Mouse (Mus musculus) forebrain, embryonic 13.5 days (tissue): ENCODE measurements around the gene Mep1a. TPM values are rescaled to one million over a fixed set of nuclear protein-coding genes. Genes with fewer than 3 reads are reported as not detected.
"Not testable (repeated sequence)": the region's sequence is repeated elsewhere in the genome, so short reads cannot be mapped to it uniquely, and the experiment has no call there.

ENCODE experiments used
- ATAC-seq: fragments of 200-750 bp; cut with Nextera tagmentation; 2 replicates; pipeline ENCODE4 v1.8.0; 2017
- H3K27ac ChIP-seq: fragments of 300-500 bp; sonication (generic); 2 replicates; pipeline ENCODE4 v1.5.1; 2015; ENCODE audit warnings: inconsistent platforms, mild to moderate bottlenecking, moderate library complexity
- H3K27me3 ChIP-seq: fragments of 300-500 bp; sonication (generic); 2 replicates; pipeline ENCODE4 v1.6.1; 2015; ENCODE audit warnings: mild to moderate bottlenecking, inconsistent platforms
- H3K36me3 ChIP-seq: fragments of 300-500 bp; sonication (generic); 2 replicates; pipeline ENCODE4 v1.6.1; 2015; ENCODE audit warnings: mild to moderate bottlenecking, inconsistent platforms; ENCODE audit not compliant: poor library complexity, severe bottlenecking
- H3K4me1 ChIP-seq: fragments of 300-500 bp; sonication (generic); 2 replicates; pipeline ENCODE4 v1.6.1; 2015; ENCODE audit warnings: inconsistent platforms
- H3K4me2 ChIP-seq: fragments of 300-500 bp; sonication (generic); 2 replicates; pipeline ENCODE4 v1.6.1; 2015; ENCODE audit warnings: inconsistent platforms, mild to moderate bottlenecking, moderate library complexity
- H3K4me3 ChIP-seq: fragments of 300-500 bp; sonication (generic); 2 replicates; pipeline ENCODE4 v1.5.1; 2015; ENCODE audit warnings: mild to moderate bottlenecking, inconsistent platforms
- H3K9ac ChIP-seq: fragments of 300-500 bp; sonication (generic); 2 replicates; pipeline ENCODE4 v1.6.1; 2015; ENCODE audit warnings: mild to moderate bottlenecking, inconsistent platforms
- H3K9me3 ChIP-seq: fragments of 300-500 bp; sonication (generic); replicated peaks from 2 replicates; pipeline ENCODE4 v1.6.1; 2016; ENCODE audit warnings: inconsistent platforms
- WGBS: fragments of 180-500 bp; shearing (Covaris S2); methylation state at CpG from one replicate; pipeline ENCODE4 v1.1.7; 2015; 5-methylcytosine and 5-hydroxymethylcytosine counted together
- polyA plus RNA-seq: library from polyadenylated mRNA; unstranded; fragments of >200 nt; fragmentation: Nextera tagmentation; extraction: Ambion mirVana; gene quantifications from 2 replicates; pipeline ENCODE4 v1.2.1, GENCODE M21; 2015

Mep1a gene
- polyA plus RNA-seq, 1 experiment from 2014 or later: 0.05 TPM

DNA sequence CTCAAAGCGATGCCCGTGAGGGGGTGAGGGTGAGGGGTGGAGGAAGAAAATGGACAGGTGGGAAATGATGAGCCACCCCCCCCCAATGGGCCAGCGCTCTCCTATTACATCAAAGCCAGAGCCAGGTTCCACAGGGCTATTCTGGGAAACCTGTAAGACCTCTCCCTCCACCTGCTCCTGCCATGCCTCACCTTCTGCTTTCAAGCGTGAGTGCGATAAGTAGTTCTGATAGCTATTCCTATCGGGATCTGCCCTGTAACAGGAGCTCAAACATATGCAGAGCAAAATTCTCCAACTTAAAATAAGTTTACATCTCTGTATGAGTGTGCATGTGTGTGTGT is 2.0 kb upstream of the Mep1a start:
- Histone ChIP-seq H3K4me3 (no peak overlapping the region), H3K27ac (no peak overlapping the region), H3K4me2 (no peak overlapping the region), H3K27me3 (no peaks in the 10 kb centered on the region), H3K4me1 (no peaks in the 10 kb centered on the region), H3K9ac (no peak overlapping the region), H3K9me3 (no peaks in the 10 kb centered on the region), H3K36me3 (no peaks in the 10 kb centered on the region)
- 74% methylated on average over 6 of the region's 6 CpGs for WGBS
- no peak for ATAC-seq

DNA sequence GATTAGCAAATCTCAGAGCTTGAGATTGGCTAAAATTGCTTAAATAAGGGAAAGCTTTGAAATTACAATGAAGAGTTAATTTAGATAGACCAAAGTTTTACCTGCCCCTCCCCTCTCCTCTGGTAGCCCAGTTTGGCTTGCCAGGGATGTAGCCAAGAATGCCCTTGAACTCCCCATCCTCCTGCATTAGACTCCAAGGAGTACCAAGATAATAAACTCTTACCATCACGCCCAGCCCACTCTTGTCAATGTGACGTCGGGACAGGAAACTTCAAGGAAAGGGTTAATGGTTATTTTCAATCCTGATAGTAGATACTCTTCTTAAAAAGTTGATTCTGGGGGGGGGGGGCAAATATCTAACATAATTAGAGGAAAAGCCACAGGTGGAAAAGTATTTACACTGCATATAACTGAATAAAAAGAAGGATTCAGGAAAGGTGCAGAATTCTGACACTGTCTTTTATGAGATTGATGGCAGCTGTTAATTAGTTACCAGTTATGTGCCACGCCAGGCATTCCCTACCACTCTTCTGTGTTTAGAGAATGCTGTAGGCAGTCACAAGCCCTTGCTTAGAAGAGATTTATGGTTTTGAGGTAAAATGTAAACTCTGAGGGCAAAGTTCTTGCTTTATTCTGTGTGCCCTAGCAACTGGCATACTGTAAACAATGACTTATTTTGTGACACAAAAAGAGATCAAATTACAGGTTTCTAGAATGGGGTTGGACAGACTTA is 1.4 kb upstream of the Mep1a start:
- WGBS: 73% methylated on average over 4 of the region's 4 CpGs
- ATAC-seq: no peak
- no peaks in the 10 kb centered on the region for H3K36me3 ChIP-seq
- H3K4me2 ChIP-seq: no peak overlapping the region
- H3K27me3 ChIP-seq: no peaks in the 10 kb centered on the region
- H3K9ac ChIP-seq: no peak overlapping the region
- H3K9me3 ChIP-seq: no peaks in the 10 kb centered on the region
- no peaks in the 10 kb centered on the region for H3K4me1 ChIP-seq
- no peak overlapping the region for H3K4me3 ChIP-seq
- no peak overlapping the region for H3K27ac ChIP-seq

DNA sequence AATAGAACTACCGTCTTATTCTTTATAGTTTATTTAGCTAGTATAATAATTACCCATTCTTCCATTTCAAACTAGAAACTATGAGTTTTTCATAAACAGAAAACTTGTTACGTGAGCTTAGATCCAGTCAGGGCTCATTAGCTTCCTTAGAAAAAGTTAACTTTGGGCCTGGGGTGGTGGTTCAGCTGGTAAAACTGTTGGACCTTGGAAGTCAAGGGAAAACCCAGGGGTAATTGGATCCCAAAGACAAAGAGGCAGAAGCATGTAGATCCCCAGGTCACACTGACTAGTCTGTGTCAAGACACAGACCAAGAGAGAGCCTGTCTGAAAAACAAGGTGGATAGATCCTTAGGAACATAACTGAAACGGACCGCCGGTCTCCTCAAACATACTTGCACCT is 981 bp downstream of the Mep1a start:
- no peak overlapping the region for H3K4me2 ChIP-seq
- H3K27me3 ChIP-seq: no peaks in the 10 kb centered on the region
- ATAC-seq: no peak
- H3K9ac ChIP-seq: no peak overlapping the region
- 97% methylated on average over 5 of the region's 5 CpGs for WGBS
- H3K4me1 ChIP-seq: no peaks in the 10 kb centered on the region
- H3K27ac ChIP-seq: no peak overlapping the region
- H3K9me3 ChIP-seq: no peaks in the 10 kb centered on the region
- no peak overlapping the region for H3K4me3 ChIP-seq
- no peaks in the 10 kb centered on the region for H3K36me3 ChIP-seq

DNA sequence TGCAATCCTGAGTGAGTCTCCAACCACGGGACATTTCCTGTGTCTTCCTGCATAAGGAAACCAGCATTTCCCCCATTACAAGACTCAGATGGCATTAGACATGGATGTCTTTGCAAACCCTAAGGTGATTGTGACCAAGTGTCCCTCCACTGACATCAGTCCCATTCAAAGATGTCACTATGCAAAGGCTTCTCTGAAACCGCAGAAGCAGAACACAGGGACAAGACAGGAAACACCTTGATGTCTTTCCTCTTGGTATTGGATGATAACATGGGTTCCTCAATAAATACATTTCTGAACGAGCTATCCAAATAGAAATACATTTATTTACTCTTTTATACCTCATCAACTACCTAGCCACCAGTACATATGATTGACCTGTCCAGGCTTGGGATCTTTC is 1.4 kb downstream of the Mep1a start:
- no peak for ATAC-seq

DNA sequence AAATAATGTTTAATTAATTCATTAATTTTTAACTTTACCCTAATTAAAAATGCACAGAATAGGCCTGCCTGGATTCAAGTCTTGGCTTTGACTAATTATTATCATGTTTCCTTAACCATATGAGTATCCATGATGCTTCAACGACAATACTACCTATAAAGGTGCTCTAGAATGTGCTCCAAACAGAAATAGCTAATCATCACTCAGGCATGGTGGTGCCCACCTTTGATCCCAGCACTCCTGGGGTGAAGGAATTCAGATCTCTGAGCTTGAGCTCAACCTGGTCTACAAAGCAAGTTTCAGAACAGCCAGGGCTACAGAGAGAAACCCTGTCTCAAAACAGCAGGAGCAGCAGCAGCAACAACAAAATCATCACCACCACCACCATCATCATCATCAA is 2.1 kb downstream of the Mep1a start:
- Histone ChIP-seq H3K9me3 (no peaks in the 10 kb centered on the region), H3K4me2 (no peak overlapping the region), H3K27ac (no peak overlapping the region), H3K36me3 (no peaks in the 10 kb centered on the region), H3K9ac (no peak overlapping the region), H3K4me1 (no peaks in the 10 kb centered on the region), H3K4me3 (no peak overlapping the region), H3K27me3 (no peaks in the 10 kb centered on the region)
- 84% methylated on average over 1 of the region's 1 CpGs for WGBS
- ATAC-seq: no peak

More for the DNA sequence above, 1.4 kb downstream of the Mep1a start:
- Histone ChIP-seq H3K4me3 (no peak overlapping the region), H3K27ac (no peak overlapping the region), H3K4me1 (no peaks in the 10 kb centered on the region), H3K27me3 (no peaks in the 10 kb centered on the region), H3K9me3 (no peaks in the 10 kb centered on the region), H3K9ac (no peak overlapping the region), H3K4me2 (no peak overlapping the region), H3K36me3 (no peaks in the 10 kb centered on the region)
- 89% methylated on average over 3 of the region's 3 CpGs for WGBS

DNA sequence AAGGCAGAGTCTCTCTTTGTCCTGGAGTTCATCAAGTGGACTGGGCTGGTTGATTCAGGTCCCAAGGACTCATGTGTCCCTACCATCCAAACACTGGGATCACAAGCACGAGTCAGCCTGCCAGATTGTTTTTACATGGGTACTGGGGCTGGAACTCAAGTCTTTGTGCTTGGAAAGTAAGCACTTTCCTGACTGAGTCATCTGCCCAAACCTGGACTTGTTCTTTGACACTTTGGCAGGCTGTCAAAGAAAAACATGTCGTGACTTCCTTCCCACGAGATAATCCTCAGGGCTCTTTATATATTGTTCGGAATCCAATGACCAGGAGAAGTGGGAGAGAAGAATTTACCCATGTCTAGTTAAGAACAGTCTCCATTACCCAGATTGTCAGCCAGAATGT is 5.1 kb downstream of the Mep1a start:
- Histone ChIP-seq H3K4me2 (no peak overlapping the region), H3K9ac (no peak overlapping the region), H3K9me3 (no peaks in the 10 kb centered on the region), H3K4me3 (no peak overlapping the region), H3K4me1 (no peaks in the 10 kb centered on the region), H3K36me3 (no peaks in the 10 kb centered on the region), H3K27ac (no peak overlapping the region), H3K27me3 (no peaks in the 10 kb centered on the region)
- ATAC-seq: no peak
- WGBS: 86% methylated on average over 4 of the region's 4 CpGs

DNA sequence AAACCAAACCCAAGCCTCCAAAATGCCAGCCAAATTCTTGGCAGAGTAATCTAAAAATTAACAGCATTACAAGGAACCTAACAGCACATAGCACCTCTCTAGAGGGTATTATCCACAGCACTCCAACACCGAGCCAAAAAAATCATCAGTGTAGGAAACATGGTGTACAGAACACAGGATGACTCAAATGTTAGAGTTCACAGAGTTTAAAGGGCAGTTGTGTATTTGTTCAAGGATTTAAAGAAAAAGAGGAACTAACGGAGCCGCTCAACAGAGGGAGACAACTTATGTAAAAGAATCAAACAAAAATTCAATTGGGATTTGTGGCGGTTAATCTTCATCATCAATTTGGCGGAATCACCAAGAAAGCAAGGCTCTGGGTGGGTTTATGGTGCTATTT is 7.1 kb downstream of the Mep1a start:
- Histone ChIP-seq H3K9me3 (no peaks in the 10 kb centered on the region), H3K9ac (no peak overlapping the region), H3K4me1 (no peaks in the 10 kb centered on the region), H3K27ac (no peak overlapping the region), H3K4me3 (no peak overlapping the region), H3K27me3 (no peaks in the 10 kb centered on the region), H3K36me3 (no peaks in the 10 kb centered on the region), H3K4me2 (no peak overlapping the region)
- ATAC-seq: no peak
- 94% methylated on average over 5 of the region's 5 CpGs for WGBS

DNA sequence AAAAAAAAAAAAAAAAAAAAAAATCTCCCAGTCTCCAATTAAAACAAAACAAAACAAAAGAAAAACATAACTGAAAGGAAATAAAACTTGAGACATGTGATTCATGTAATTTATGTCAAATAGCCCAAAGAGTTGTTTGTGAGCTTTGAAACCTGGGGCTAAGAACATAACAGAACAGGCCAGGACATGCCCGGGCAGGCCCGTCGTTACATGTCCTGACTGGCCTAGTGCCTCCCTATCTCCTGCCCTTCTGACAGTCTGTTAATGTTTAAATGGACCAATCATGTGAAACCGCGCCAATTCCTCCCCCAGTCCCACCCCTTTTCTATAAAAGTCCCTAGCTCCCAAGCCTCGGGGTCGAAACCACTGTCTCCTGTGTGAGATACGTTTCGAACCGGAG is 12.2 kb downstream of the Mep1a start:
- not testable (repeated sequence) for ATAC-seq, H3K4me3 ChIP-seq, H3K27ac ChIP-seq, H3K9me3 ChIP-seq, H3K4me2 ChIP-seq, H3K4me1 ChIP-seq, H3K9ac ChIP-seq, H3K36me3 ChIP-seq, H3K27me3 ChIP-seq
- 95% methylated on average over 8 of the region's 10 CpGs for WGBS

DNA sequence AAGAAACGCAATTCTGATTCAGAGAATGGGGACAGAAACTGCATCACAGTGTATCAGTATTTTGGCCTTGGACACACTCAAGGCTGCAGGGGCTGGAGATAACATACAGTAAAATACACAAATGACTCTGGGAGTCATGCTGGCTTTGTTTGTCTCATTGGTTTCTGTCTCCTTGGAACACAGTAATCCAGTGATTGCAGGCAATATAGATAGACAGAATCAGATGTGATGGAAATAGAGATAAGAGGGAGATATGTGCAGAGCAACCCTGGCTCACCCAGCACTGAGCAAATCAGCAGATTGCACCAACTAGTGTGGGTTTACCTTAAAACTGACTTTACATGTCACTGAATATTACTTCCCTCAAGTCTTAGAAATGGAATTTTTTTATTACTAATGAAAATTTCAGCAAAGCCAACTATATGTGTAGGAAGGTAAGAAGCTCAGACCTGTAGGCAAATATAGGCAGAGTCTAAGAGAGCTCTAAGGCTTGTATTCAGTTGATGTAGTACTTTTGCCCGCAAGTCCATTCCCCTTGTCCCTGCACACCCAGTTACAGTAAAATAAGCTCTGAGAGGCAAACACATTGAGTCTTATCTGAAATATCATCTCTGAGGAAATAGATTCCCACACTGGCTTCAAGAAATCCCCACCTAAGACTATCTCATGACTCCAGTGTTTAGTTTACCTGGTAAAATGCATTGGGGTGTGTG is 14.0 kb downstream of the Mep1a start:
- 95% methylated on average over 2 of the region's 2 CpGs for WGBS
- Histone ChIP-seq H3K9me3 (no peaks in the 10 kb centered on the region), H3K27ac (no peak overlapping the region), H3K4me2 (no peak overlapping the region), H3K4me3 (no peak overlapping the region), H3K27me3 (no peaks in the 10 kb centered on the region), H3K4me1 (no peaks in the 10 kb centered on the region), H3K36me3 (no peaks in the 10 kb centered on the region), H3K9ac (no peak overlapping the region)
- no peak for ATAC-seq

DNA sequence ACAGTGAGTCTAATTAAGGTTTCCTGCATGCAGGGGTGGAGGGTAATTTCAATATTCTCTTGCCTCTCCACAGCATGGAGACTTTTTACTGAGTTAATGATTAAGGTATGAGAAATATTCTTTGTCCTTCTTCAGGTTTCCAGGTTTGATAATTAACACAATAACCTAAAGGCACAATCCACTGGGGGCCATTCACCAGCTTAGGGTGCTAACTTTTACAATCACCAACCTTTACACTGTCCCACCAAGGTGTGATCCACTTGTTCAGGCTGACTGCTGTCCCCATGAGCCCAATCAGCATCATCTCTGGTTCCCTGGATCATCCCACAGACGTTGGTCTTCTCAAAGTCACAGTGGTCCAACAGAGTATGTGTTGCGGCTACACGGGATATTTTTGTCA is 16.6 kb downstream of the Mep1a start:
- H3K9me3 ChIP-seq: no peaks in the 10 kb centered on the region
- no peaks in the 10 kb centered on the region for H3K36me3 ChIP-seq
- 88% methylated on average over 3 of the region's 3 CpGs for WGBS
- no peak overlapping the region for H3K27ac ChIP-seq
- ATAC-seq: no peak
- no peaks in the 10 kb centered on the region for H3K27me3 ChIP-seq
- H3K9ac ChIP-seq: no peak overlapping the region
- no peak overlapping the region for H3K4me3 ChIP-seq
- H3K4me1 ChIP-seq: no peaks in the 10 kb centered on the region
- H3K4me2 ChIP-seq: no peak overlapping the region

DNA sequence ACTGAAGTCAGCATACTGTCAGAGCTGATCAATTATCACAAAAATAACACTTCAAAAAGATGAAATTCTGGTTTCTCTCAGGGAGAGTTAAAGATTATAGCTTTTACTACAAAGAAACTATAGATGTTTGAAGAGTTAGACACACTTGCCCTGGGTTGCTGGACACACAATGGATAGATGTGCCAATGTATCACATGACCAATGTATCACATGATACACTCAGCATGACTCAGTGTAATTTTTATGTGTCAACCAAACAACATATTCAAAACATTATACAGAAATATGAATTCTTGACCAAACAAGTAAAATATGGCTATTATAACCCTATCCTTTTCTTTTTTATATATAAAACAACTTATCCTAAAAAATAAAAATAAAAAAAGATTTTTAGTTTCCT is 25.0 kb downstream of the Mep1a start:
- Histone ChIP-seq H3K27me3 (no peaks in the 10 kb centered on the region), H3K4me3 (no peak overlapping the region), H3K36me3 (no peaks in the 10 kb centered on the region), H3K4me2 (no peak overlapping the region), H3K9me3 (no peaks in the 10 kb centered on the region), H3K4me1 (no peaks in the 10 kb centered on the region), H3K27ac (no peak overlapping the region), H3K9ac (no peak overlapping the region)
- no peak for ATAC-seq

DNA sequence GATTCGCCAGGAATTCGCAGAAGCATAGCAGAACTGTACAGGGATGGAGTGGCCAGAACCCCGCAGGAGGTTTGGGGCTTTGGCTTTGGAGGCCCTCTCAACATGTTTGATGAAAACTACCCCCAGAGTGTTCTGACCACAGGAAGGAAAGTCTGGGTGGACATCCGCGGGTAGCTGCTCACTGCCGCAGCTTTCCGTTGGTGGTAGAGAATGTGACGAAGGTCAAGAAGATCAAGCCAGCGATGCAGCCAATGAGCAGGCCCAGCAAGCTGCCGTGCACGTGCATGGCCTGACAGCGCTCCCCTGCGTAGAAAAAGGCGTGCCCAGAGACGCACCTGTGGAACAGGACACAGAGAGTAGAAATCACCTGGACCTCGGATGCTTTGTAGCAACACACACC is 27.8 kb downstream of the Mep1a start:
- Histone ChIP-seq H3K4me3 (no peak overlapping the region), H3K9me3 (no peaks in the 10 kb centered on the region), H3K36me3 (no peaks in the 10 kb centered on the region), H3K9ac (no peak overlapping the region), H3K4me2 (no peak overlapping the region), H3K27me3 (no peaks in the 10 kb centered on the region), H3K27ac (no peak overlapping the region), H3K4me1 (no peaks in the 10 kb centered on the region)
- ATAC-seq: no peak
- 94% methylated on average over 16 of the region's 16 CpGs for WGBS

DNA sequence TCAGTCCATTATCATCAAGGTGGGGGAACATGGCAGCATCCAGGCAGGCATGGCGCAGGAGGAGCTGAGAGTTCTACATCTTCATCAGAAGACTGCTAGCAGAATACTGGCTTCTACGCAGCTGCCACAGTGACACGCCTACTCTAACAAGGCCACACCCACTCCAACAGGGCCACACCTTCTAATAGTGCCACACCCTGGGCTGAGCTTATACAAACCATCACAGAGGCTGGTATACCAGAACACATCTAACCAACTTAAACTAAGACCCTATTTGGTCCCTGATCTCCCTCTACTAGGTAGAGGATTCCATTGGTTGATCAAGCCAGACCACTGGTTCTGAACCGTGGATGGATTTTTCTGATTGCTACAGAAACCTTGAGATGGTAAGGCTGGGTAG is 30.1 kb downstream of the Mep1a start:
- no peak overlapping the region for H3K27ac ChIP-seq
- H3K4me3 ChIP-seq: no peak overlapping the region
- H3K9me3 ChIP-seq: no peaks in the 10 kb centered on the region
- H3K4me2 ChIP-seq: no peak overlapping the region
- H3K27me3 ChIP-seq: no peaks in the 10 kb centered on the region
- 93% methylated on average over 4 of the region's 4 CpGs for WGBS
- H3K9ac ChIP-seq: no peak overlapping the region
- ATAC-seq: no peak
- H3K36me3 ChIP-seq: no peaks in the 10 kb centered on the region
- no peaks in the 10 kb centered on the region for H3K4me1 ChIP-seq
